Mouse (Mus musculus) 3134 (cell line): ENCODE measurements around the gene Sf3a2.

Experiments
- DNase-seq: peaks from one replicate; pipeline ENCODE4 v3.0.0-alpha.2; 2011; ENCODE audit warnings: low spot score; ENCODE audit not compliant: insufficient read length; ENCODE audit errors: extremely low read depth

Sf3a2 gene

DNA sequence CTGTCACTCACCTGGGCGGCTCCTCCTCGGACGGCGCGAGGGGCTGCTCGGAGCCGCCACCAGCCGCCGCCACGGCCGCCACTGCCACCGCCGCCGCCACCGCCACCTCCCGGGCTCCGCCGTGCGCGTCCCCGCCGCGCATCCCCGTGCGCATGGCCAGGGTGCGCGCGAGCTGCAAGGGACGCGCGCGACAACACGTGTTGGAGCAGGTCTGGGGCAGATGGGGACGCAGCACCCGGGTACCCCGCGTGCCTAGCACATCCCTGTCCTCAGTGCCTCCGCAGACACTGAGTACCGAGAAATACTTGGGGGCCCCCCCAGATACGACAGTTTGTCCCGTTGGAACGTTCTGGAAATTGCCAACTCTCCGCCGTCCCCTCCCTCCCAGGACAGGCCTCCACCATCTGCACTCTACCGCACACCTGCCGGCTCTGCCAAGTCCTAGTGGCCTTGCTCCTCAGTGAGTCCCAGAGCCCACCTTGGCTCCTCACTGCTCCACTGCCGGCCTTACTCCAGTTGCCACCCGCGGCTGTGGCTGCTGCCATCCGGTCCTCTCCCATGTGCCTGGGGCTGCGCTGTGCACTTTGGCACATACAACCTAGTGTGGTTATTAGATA, 46.0 kb downstream of the Sf3a2 start, which contains the start of gene Lingo3:
TSS of gene Lingo3 (minus strand) at position 109 of the 617 bp plus-strand sequence.
- DNase-seq: no peak

- no peak for DNase-seq
Observed at GRCm38 (mm10) chr10:80845055-80845693, 47.2 kb downstream of the Sf3a2 start.

DNA sequence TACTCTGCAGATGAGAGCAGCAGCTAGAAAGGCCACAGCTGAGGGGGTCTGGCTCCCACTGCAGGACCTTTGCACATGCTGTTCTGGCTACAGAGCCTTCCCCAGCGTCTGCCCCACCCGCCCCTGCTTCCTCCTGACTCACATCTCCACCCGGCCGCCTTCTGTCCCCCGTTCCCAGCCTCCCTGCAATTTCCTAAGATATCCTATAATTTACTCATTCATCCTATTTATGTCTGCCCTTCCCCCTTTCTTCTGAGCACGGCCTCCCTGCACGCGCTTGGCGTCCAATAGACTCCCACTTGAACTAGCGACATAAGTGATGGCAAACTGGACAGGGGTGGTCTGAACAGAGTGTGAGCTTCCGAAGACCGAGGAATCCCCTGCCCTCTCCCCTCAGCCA, 47.7 kb downstream of the Sf3a2 start:
- DNase-seq: no peak

- peak; percentile 75 for DNase-seq
Observed at GRCm38 (mm10) chr10:80848571-80848970, 50.6 kb downstream of the Sf3a2 start.
